Mouse (Mus musculus) right cerebral cortex, postnatal 25 days (tissue): Measurements from ENCODE around the gene Rpl36-ps4.
A peak's percentile ranks its signal among the peaks of the same experiment; 100 is the strongest.

Source experiments
- DNase-seq: peaks from one replicate; pipeline ENCODE4 v3.0.0; 2022

Rpl36-ps4 gene

DNA sequence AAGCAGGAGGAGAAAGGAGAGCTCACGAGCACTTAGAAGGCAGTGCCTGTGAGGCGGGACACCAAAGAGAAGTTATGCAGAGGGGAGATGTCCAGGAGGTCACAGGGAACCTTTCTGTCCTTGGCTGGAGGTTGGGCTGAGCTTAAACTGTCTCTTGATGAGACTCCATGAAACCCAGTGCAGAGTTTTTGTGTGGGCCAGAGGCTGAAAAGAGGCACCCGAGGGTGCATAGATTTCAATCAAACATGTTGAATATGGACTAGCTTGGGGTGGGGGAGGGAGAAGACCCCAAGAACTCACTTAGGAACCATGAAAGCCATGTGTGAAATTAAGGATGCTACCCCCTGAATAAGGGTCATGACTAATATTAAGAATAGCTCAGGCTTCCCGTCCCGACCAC lies at the start of gene Rpl36-ps4:
Gene Rpl36-ps4 (plus strand): TSS at position 301 of the 400 bp plus-strand sequence.
- DNase-seq, result no peak

DNA sequence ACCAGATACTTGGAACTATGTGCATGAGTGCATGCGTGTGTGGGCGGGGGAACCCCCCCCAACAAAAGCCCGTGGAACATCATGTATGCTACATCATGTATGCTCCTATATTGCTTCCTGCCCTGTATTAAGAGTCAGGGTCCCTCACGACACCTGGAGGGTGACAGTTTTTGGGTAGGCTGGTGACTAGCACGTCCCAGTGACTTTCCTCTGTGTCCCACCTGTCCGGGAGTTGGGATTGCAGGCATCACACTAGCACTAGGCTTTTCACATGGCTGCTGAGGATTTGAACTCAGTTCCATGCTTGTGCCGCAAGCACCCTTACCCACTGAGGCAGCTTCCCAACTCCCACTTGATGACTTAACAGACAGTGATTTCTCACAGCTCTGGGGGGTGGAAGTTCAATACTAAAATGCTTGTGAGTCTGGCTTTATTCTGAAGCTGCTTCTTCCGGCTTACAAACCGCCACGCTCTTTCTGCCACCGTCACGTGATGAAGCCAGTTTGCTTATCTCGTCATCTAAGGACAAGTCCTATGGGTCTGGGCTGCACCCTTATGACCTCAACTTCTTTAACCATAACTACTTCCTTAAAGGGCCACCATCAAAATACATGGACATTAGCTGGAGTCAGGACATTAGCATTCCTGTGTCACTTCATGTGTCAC lies 49.2 kb upstream of the Rpl36-ps4 start:
- DNase-seq, result no peak

- no peak for DNase-seq
These were observed 48.5 kb upstream of the Rpl36-ps4 start for GRCm38 (mm10) chr17:87872286-87872685.

DNA sequence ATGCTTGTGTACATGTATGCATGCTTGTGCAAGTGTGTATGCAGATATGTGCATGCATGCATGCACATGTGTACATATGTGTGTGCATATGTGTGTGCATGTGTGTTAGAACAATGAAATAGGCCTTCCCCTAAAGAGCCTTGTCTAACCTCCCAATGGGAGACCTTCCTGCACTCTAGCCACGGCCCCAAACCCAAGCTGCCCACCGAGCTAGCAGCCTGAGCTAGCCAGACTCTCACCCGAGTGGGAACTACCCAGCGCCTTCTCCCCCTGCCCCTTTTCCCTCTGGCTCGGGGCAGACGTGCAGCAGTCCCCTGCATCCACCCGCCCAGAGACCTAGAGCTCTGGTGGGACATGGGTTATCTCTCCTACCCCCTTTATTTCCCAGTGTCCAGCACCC lies 47.3 kb upstream of the Rpl36-ps4 start:
- DNase-seq, result no peak

- no peak for DNase-seq
These were observed 46.8 kb upstream of the Rpl36-ps4 start for GRCm38 (mm10) chr17:87873943-87874342.

- DNase-seq, result no peak
These were observed 45.3 kb upstream of the Rpl36-ps4 start for GRCm38 (mm10) chr17:87875346-87875920.

GRCm38 (mm10) chr17:87876295-87877000 lies 44.3 kb upstream of the Rpl36-ps4 start:
- DNase-seq, result no peak

- peak; percentile 40 for DNase-seq
These were observed 43.3 kb upstream of the Rpl36-ps4 start for GRCm38 (mm10) chr17:87877207-87878073.

DNA sequence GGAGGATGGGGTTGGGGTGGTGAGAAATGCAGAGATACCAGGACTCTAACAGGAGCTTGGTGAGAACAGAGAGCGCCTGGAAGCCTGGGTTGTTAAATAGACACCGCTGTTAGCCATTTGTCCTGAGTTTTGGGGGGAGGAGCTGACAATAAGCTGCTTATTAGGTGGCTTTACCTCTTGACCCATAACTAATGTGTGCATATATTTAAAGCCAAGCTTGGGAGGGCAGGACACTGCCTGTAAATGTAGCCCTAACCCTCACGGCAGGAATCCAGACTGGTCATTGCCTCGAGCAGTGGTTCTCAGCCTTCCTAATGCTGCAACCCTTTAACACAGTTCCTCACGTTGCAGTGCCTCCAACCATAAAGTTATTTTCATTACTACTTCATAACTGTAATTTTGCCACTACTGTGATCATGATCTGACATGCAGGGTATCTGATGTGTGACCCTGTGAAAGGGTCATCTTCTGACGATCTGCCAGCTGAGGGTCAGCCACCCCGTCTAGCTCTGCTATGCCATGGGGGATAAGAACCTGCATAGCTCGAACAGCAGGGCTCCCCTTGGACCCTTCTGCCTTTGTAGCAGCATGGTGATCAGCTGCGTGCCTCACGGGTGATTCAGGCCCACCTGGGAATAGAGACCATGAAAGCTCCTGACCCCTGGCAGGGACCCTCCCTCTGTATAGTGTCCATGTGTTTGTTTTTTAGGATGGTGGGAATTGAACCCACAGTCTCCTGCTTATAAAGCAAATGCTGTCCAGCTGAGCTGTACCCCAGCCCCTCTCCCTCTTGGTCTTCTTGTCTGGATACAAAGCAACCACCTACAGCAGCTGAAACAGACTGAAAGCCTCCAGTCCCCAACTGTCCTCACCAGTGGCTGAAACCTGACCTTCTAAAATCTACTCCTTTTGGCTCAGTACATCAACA lies 42.0 kb upstream of the Rpl36-ps4 start:
- DNase-seq, result no peak

DNA sequence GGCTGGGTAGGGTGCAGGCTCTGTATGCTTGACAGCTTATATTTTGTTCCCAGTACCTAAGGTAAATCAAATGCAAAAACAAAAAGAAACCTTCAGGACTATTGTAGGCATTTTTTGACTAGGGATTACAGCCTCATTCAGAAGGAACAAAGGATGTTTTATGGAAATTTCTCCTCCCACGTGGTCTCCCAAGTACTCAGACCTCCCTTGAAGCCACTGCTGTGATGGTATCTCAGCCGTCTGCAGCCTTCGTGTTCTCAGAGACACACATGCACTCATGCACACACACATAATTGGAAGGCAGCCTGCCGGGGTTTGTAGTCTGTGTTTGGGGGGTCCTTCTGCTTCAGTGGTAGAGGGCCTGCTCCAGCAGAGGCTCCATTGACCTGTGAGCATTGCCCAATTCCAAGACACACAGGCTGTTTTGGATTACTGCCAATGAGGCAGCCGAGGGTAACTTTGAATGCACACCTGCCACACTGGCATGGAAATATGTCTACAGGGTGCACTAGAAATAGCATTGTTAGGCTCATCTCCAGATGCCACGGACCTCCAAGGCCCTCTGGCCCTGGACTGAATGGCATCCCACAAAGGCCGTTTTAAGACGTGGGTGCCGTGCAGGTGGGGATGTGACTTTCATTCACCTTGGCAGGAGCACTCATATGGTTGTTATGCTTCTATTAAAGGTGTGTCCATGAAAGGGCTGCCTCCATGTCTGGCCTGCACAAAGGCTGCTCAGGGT lies 41.1 kb upstream of the Rpl36-ps4 start:
- DNase-seq, result no peak

DNA sequence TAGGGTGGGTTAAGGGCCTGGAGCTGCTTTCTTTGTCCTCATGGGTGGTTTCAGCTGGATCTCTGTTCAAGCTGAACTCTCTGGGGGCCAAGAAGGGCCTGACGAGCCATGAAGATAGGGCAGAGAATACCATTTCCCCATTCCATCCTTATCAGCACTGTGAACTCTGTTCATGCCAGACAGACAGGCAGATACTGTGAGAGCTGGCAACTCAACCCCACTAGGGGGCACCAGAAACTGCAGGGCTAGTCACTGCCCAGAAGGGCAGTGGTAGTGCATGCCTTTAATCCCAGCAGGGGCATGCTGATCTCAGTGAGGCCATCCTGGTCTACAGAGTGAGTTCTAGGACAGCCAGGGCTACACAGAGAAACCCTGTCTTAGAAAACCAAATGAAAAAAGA lies 38.2 kb upstream of the Rpl36-ps4 start:
- peak; percentile 32 for DNase-seq

- DNase-seq, result no peak
These were observed 23.6 kb upstream of the Rpl36-ps4 start for GRCm38 (mm10) chr17:87897175-87897574.

- no peak for DNase-seq
These were observed 20.1 kb upstream of the Rpl36-ps4 start for GRCm38 (mm10) chr17:87900677-87901076.

DNA sequence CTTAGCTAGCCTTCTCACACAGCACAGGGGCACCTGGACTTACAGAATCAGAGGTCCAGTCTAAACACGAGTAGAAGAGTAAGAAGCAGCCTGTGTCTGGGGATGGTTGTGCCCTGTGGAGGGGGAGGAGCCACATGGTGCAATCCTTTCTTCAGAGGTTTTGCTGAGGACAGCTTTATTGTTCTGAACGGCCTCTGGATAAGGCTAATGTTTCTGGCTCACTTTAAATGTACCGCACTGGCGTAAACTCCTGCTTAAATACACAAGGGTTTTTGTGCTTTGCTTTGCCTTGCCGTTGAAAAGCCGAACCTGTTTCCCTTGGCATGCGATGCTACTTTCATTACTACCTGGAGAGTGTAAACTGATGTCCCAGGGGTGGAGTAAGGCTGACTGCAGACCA lies 19.6 kb upstream of the Rpl36-ps4 start:
- DNase-seq, result no peak

DNA sequence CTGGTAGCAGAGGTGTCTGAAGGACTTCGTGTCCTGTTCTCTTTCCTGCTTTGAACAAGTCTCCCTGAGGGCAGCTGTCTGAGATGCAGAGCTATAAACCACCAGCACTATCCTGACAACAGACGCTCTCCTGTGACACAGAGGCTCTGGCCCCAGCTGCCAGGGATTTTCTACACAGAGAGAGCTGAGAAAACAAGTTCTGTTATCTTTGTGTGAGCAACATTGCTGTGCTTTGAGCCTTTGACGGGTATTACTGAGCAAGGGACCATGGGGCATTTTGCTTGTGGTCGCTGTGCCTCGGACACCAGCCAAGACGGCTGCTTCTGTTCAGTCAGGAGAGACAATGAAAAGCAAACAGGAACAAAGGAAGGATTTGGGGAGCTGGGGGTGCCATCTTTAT lies 17.6 kb upstream of the Rpl36-ps4 start:
- DNase-seq, result no peak

DNA sequence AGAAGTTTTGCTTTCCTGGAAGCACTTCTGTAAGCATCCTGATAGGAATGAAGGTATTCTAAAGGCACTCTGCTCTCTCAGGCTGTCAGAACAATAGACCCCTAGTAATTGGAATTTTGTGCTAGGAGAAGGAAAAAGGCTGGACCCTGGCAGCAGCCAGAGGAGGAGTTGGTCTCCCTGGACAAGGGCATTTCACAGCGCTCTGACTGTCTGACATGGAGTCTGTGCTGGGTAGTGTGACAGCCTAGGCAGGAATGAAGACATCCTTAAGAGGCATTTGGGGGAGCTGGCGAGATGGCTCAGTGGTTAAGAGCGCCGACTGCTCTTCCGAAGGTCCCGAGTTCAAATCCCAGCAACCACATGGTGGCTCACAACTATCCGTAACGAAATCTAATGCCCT lies 17.1 kb upstream of the Rpl36-ps4 start:
- no peak for DNase-seq

- DNase-seq, result no peak
These were observed 5.4 kb upstream of the Rpl36-ps4 start for GRCm38 (mm10) chr17:87915386-87915785.

DNA sequence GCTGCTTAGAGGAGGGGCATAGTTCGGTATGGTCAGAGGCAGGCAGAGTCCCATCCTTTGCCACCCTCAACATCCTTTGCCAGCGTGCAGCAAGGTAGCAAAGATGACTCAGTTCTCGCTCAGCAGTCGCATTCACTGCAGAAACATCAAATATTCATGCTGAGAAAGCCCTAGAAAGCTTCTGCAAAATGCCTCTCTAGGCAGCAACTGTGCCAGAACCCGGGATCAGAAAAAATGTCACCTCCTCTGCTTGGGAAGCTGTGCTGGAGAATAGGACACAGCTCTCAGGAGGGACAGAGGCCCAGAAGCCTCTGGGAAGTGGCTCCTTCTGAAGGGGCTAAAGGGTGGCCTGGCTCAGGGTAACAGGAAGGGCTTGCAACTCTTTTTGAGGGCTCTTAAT lies 2.7 kb upstream of the Rpl36-ps4 start:
- DNase-seq, result no peak

DNA sequence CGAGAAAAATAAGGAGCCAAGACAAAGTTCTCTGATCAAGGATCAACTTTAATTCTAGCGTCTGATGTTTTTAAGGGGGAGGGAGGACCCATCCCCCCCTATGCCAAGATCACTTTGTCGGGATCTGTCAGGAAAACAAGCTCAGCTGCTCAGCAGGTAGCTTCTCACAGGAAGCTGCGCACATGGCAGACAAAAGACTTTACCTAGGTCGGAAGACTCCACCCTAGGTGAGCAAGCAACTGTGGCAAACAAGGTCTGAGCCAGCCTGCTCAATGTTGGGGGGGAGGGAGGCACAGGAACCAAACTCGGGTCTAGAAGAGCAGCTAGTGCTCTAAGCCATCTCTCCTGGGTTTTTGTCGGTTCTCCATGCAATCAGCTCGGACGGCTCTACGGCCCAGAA lies 13.5 kb downstream of the Rpl36-ps4 start:
- no peak for DNase-seq

DNA sequence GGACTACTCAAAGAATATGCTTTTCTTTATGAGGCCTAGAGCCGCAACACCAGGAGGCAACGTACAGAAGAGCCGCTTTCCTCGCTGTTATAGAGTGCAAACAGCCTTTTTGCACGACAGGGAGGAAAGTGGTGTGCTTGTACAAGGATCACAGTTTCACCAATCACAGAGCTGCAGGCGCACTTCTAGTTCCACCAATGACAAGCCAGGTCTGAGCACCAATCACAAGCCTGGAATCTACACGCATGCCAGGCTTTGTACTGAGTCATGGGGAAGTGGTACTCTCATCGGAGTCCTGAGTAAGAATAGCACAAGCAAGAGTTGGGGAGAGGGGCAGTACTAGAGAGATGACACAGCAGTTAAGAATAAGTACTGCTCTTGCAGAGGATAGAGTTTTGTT lies 14.0 kb downstream of the Rpl36-ps4 start:
- no peak for DNase-seq

GRCm38 (mm10) chr17:87936156-87936555 lies 15.4 kb downstream of the Rpl36-ps4 start:
- DNase-seq, result no peak
